Mouse (Mus musculus) E14TG2a.4 (cell line): Measurements from ENCODE around the gene Ccdc93.

Experiments used
- H3K27me3 ChIP-seq: 2 replicates; pipeline ENCODE4 v1.6.1; 2014; ENCODE audit warnings: low read length, control low read depth; ENCODE audit not compliant: insufficient read depth
- H3K36me3 ChIP-seq: 2 replicates; pipeline ENCODE4 v1.6.1; 2014; ENCODE audit warnings: low read length, control low read depth; ENCODE audit not compliant: insufficient read depth
- H3K4me1 ChIP-seq: replicated peaks from 2 replicates; pipeline ENCODE4 v1.6.1; 2014; ENCODE audit warnings: low read depth, low read length, control low read depth
- H3K4me3 ChIP-seq: replicated peaks from 2 replicates; pipeline ENCODE4 v1.5.1; 2014; ENCODE audit warnings: mild to moderate bottlenecking, low read length
- H3K9me3 ChIP-seq: 2 replicates; pipeline ENCODE4 v1.6.1; 2014; ENCODE audit warnings: low read length, control low read depth
- CTCF ChIP-seq: conservative IDR thresholded peaks from 2 replicates; pipeline ENCODE4 v1.5.1; 2014; ENCODE audit warnings: low read length
- NANOG ChIP-seq: IDR thresholded peaks from 2 replicates; pipeline ENCODE4 v1.6.1; 2014; ENCODE audit warnings: borderline replicate concordance, low read length, mixed read lengths
- POU5F1 ChIP-seq: IDR thresholded peaks from 2 replicates; pipeline ENCODE4 v1.6.1; 2014; ENCODE audit warnings: low read length, borderline replicate concordance

Gene Ccdc93

GRCm38 (mm10) chr1:121435981-121436380 is 5.1 kb downstream of the Ccdc93 start:
- Histone ChIP-seq H3K4me3 (no peak overlapping the region), H3K36me3 (peaks cover 16% of the 10 kb centered on the region), H3K4me1 (peaks cover 17% of the 10 kb centered on the region), H3K9me3 (no peaks in the 10 kb centered on the region), H3K27me3 (peaks cover 14% of the 10 kb centered on the region)
- no peak for TF ChIP-seq NANOG
- TF ChIP-seq POU5F1: no peak
- TF ChIP-seq CTCF: no peak

- H3K36me3 ChIP-seq: peaks cover 53% of the 10 kb centered on the region
- peaks cover 6% of the 10 kb centered on the region; the same call in 1 of the 2 replicates for H3K4me1 ChIP-seq
- no peaks in the 10 kb centered on the region for H3K27me3 ChIP-seq
- TF ChIP-seq CTCF: peak; percentile 77
- no peak for TF ChIP-seq POU5F1
- no peaks in the 10 kb centered on the region for H3K9me3 ChIP-seq
- H3K4me3 ChIP-seq: no peak overlapping the region
Observed at GRCm38 (mm10) chr1:121440535-121441381, 9.9 kb downstream of the Ccdc93 start.

- H3K9me3 ChIP-seq: no peaks in the 10 kb centered on the region
- no peak for TF ChIP-seq NANOG
- TF ChIP-seq CTCF: no peak
- no peak for TF ChIP-seq POU5F1
- H3K4me3 ChIP-seq: no peak overlapping the region
- peaks cover 66% of the 10 kb centered on the region for H3K36me3 ChIP-seq
- peaks cover 10% of the 10 kb centered on the region; the same call in 1 of the 2 replicates for H3K4me1 ChIP-seq
- H3K27me3 ChIP-seq: no peaks in the 10 kb centered on the region
Observed at GRCm38 (mm10) chr1:121444147-121444546, 13.3 kb downstream of the Ccdc93 start.

GRCm38 (mm10) chr1:121447216-121447615 is 16.4 kb downstream of the Ccdc93 start:
- Histone ChIP-seq H3K9me3 (no peaks in the 10 kb centered on the region), H3K36me3 (peaks cover 69% of the 10 kb centered on the region), H3K27me3 (no peaks in the 10 kb centered on the region), H3K4me1 (0 out of 2 replicates have a peak, but pooled peaks cover 4% of the 10 kb centered on the region), H3K4me3 (no peak overlapping the region)
- no peak for TF ChIP-seq NANOG
- TF ChIP-seq CTCF: no peak
- no peak for TF ChIP-seq POU5F1

- H3K9me3 ChIP-seq: no peaks in the 10 kb centered on the region
- peak overlapping the region; percentile 57 for H3K4me3 ChIP-seq
- H3K36me3 ChIP-seq: peaks cover 60% of the 10 kb centered on the region
- TF ChIP-seq CTCF: no peak
- no peak for TF ChIP-seq NANOG
- no peak for TF ChIP-seq POU5F1
- 0 out of 2 replicates have a peak, but pooled peaks cover 4% of the 10 kb centered on the region for H3K4me1 ChIP-seq
- H3K27me3 ChIP-seq: no peaks in the 10 kb centered on the region
Observed at GRCm38 (mm10) chr1:121448166-121448565, 17.3 kb downstream of the Ccdc93 start.

- Histone ChIP-seq H3K27me3 (no peaks in the 10 kb centered on the region), H3K9me3 (no peaks in the 10 kb centered on the region), H3K4me1 (0 out of 2 replicates have a peak, but pooled peaks cover 4% of the 10 kb centered on the region), H3K4me3 (no peak overlapping the region), H3K36me3 (peaks cover 41% of the 10 kb centered on the region)
- TF ChIP-seq POU5F1: no peak
- TF ChIP-seq NANOG: no peak
- no peak for TF ChIP-seq CTCF
Observed at GRCm38 (mm10) chr1:121451009-121451408, 20.2 kb downstream of the Ccdc93 start.

GRCm38 (mm10) chr1:121452498-121452897 is 21.6 kb downstream of the Ccdc93 start:
- H3K4me3 ChIP-seq: no peak overlapping the region
- H3K36me3 ChIP-seq: peaks cover 37% of the 10 kb centered on the region
- 0 out of 2 replicates have a peak, but pooled peaks cover 4% of the 10 kb centered on the region for H3K4me1 ChIP-seq
- TF ChIP-seq NANOG: no peak
- TF ChIP-seq POU5F1: no peak
- TF ChIP-seq CTCF: no peak
- H3K27me3 ChIP-seq: no peaks in the 10 kb centered on the region
- H3K9me3 ChIP-seq: no peaks in the 10 kb centered on the region

- no peak overlapping the region for H3K4me3 ChIP-seq
- TF ChIP-seq POU5F1: no peak
- no peak for TF ChIP-seq CTCF
Observed at GRCm38 (mm10) chr1:121453053-121453452, 22.2 kb downstream of the Ccdc93 start.

GRCm38 (mm10) chr1:121454951-121455350 is 24.1 kb downstream of the Ccdc93 start:
- H3K4me3 ChIP-seq: no peak overlapping the region
- H3K27me3 ChIP-seq: no peaks in the 10 kb centered on the region
- no peaks in the 10 kb centered on the region for H3K9me3 ChIP-seq
- peaks cover 19% of the 10 kb centered on the region; the same call in 1 of the 2 replicates for H3K36me3 ChIP-seq
- no peak for TF ChIP-seq CTCF
- 0 out of 2 replicates have a peak, but pooled peaks cover under 1% of the 10 kb centered on the region for H3K4me1 ChIP-seq

More at GRCm38 (mm10) chr1:121453053-121453452, 22.2 kb downstream of the Ccdc93 start:
- H3K27me3 ChIP-seq: no peaks in the 10 kb centered on the region
- H3K4me1 ChIP-seq: 0 out of 2 replicates have a peak, but pooled peaks cover 4% of the 10 kb centered on the region
- peaks cover 32% of the 10 kb centered on the region for H3K36me3 ChIP-seq
- H3K9me3 ChIP-seq: no peaks in the 10 kb centered on the region
